Mouse (Mus musculus) left cerebral cortex, adult 2 months (tissue): ENCODE results near the gene Mid1ip1. TPM values are rescaled to one million over a fixed set of nuclear protein-coding genes. Genes with fewer than 3 reads are reported as not detected.
A peak's percentile ranks its signal among the peaks of the same experiment; 100 is the strongest.

ENCODE experiments used
- DNase-seq, 2 experiments: peaks; one replicate each; pipeline ENCODE4 v3.0.0; 2021 to 2022; ENCODE audit warnings: low spot score in 2 of 2, mixed read lengths in 1 of 2; ENCODE audit errors: extremely low spot score in 1 of 2
- H3K27ac ChIP-seq: fragments of 200-600 bp; 2 replicates; pipeline ENCODE4 v1.8.1; 2022
- H3K4me3 ChIP-seq: fragments of 200-600 bp; 2 replicates; pipeline ENCODE4 v1.8.1; 2022
- CTCF ChIP-seq: fragments of 200-600 bp; IDR thresholded peaks from 2 replicates; pipeline ENCODE4 v1.8.1; 2022; ENCODE audit warnings: antibody characterized with exemption, mild to moderate bottlenecking, moderate library complexity
- intact Hi-C: fragments of 180-260 bp; cut with DNase I; formaldehyde crosslinking; loops from one replicate; pipeline ENCODE4 v1.15.1; 2025
- long read RNA-seq, 2 experiments: library from polyadenylated mRNA; stranded (forward); transcript quantifications; one replicate each; pipeline ENCODE4 v2.0.0; 2021; ENCODE audit warnings: borderline mapping rate in 2 of 2
- total RNA-seq, 2 experiments: library from RNA; stranded (reverse); gene quantifications; 2 replicates each; pipeline ENCODE4 v1.2.3; 2021

Mid1ip1 gene
- 100 to 1,000 TPM in 1 of 2 experiments, 10 to 100 TPM in 1; 99.7 to 112 TPM for total RNA-seq
- long read RNA-seq, experiment 1, transcript Mid1ip1-201 (2 exons, 2,019 nt), result major isoform, 115 of 156 reads
- long read RNA-seq, experiment 1, transcript Mid1ip1-202 (2 exons, 2,022 nt), result minor isoform, 27 of 156 reads
- long read RNA-seq, experiment 1, partial matches to known transcripts, result 0 of 156 reads
- long read RNA-seq, experiment 1, other reads (novel, unspliced or antisense), result 14 of 156 reads
- long read RNA-seq, experiment 2, transcript Mid1ip1-201 (2 exons, 2,019 nt), result major isoform, 100 of 142 reads
- long read RNA-seq, experiment 2, transcript Mid1ip1-202 (2 exons, 2,022 nt), result minor isoform, 29 of 142 reads
- long read RNA-seq, experiment 2, partial matches to known transcripts, result 10 of 142 reads
- long read RNA-seq, experiment 2, other reads (novel, unspliced or antisense), result 0 of 142 reads

DNA sequence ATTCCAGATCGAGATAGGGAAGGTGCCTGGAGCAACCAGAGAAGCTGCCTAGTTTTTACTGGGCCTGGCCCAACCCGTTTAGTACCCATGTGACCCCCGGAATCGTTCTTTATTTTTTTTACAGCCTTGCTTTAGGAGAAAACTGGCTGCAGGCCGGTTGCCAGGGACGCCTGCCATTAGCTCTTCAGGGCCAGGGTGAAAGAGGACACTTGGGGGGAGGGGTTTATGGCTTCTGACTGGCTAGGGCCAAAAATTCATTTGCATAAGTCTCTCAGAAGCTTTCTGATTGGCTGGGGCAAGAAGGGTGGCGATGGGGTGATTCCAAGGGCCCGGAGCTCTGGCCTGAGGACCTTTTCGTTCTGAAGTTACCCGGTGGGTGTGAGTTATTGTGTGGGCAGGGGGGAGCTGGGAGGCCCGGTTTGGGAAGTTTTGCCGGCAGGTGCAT lies at the start of gene Mid1ip1:
Gene Mid1ip1 (plus strand): TSS at position 318 of the 445 bp plus-strand sequence.
- intact Hi-C loops, result loop anchor here (10.0 kb wide), 1 partner anchor 1360 kb away; no protein-coding TSS in a partner anchor
- DNase-seq, result peak in 1 of 2 experiments; percentile 55
- no peak within 1 kb of the TSS for H3K4me3 ChIP-seq
- peak within 1 kb of the TSS; percentile 40; the same call in 1 of the 2 replicates for H3K27ac ChIP-seq
- no peak for TF ChIP-seq CTCF

DNA sequence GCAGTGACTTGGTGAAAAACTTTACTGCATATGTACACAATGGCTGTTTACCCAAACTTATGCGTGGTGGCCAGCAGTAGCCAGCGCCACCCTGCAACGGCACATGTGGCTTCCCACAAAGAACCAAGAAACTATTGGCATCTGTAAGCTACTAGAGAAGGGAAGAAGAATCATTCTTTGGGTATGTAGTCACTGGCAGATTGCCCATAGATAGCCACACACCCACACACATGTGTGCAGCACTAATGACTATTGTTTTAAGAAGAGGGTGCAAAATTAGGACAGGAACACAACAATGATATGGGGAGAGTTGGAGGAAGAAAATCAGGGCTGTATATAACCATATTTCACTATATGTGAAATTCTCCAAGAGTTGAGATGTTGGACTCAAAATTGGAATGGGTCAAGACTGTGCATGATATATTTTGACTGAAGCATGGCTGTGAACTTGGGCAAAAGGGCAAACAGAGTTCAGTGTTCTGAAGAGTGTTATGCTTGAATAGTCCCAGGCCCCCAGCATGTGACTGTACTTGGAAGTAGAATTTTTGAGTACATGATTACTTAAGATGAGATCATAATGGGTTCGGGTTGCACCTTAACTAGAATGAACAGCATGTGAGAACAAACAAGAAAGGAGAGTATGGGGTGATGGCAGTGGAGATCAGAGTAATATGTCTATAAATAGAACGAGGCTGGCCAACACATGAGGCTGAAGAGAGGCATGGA lies 20.2 kb upstream of the Mid1ip1 start:
- no peak for DNase-seq
- H3K27ac ChIP-seq, result no peak overlapping the region
- H3K4me3 ChIP-seq, result no peak overlapping the region
- no peak for TF ChIP-seq CTCF
- intact Hi-C loops, result no loop called here

DNA sequence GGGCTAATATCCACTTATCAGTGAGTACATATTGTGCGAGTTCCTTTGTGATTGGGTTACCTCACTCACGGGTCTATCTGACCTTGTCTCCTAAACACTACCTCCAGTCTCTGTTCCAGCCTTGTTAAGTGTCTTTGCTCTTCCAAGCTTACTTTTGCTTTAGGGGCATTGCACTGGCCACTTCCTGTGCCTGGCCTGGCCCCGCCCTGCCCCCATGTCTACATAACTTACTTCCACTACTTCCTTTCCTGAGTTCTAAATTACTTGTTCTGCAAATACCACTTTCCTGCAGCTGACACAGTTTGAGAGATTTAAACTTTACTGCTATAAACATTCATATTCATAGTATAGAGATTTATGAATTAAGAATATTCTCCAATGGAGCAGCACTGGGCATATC lies 8.1 kb upstream of the Mid1ip1 start:
- intact Hi-C loops, result no loop called here
- no peak for DNase-seq
- TF ChIP-seq CTCF, result no peak
- H3K4me3 ChIP-seq, result no peak overlapping the region
- no peak overlapping the region for H3K27ac ChIP-seq

DNA sequence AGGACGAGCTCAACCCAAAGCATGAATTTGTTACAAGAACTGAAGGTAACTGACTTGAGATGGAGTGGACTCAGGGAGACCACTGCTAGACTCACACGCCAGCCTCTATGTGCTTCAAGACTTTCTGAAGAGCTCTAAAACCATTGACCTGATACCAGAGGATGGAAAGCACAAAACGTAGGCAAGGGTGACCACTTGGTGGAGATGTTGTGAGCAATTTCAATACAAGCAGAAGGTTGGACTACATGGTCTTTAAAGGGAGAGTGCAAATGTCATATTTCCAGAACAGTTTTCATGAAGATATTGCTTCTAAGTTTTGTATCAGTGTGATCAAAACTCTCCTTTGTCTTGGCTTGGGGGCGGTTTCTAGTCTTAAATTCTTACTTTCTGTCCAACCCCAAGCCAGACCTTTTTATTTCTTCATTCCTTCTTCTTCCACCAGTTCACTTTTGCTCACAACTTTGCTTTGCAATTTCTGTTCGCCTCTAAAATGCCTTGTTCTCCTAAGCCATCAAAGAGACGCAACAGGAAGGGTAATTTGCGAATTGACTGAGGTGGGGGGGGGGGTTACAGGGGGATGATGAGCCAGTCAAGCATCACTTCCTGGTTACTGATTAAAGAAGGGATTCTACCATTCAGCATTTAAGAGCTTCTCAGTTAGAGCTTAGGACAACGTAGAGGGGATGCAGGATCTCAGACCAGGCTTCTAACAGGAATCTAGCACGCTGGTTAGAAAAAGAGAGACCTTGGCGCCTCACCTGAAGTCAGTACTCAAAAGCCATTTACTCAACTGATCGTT lies 775 bp upstream of the Mid1ip1 start:
- Histone ChIP-seq H3K4me3 (no peak overlapping the region), H3K27ac (0 out of 2 replicates have a peak overlapping the region, but pooled peaks have one; percentile 32)
- no peak for DNase-seq
- intact Hi-C loops, result loop anchor here (10.0 kb wide), 1 partner anchor 1361 kb away; no protein-coding TSS in a partner anchor
- TF ChIP-seq CTCF, result peak; percentile 21

DNA sequence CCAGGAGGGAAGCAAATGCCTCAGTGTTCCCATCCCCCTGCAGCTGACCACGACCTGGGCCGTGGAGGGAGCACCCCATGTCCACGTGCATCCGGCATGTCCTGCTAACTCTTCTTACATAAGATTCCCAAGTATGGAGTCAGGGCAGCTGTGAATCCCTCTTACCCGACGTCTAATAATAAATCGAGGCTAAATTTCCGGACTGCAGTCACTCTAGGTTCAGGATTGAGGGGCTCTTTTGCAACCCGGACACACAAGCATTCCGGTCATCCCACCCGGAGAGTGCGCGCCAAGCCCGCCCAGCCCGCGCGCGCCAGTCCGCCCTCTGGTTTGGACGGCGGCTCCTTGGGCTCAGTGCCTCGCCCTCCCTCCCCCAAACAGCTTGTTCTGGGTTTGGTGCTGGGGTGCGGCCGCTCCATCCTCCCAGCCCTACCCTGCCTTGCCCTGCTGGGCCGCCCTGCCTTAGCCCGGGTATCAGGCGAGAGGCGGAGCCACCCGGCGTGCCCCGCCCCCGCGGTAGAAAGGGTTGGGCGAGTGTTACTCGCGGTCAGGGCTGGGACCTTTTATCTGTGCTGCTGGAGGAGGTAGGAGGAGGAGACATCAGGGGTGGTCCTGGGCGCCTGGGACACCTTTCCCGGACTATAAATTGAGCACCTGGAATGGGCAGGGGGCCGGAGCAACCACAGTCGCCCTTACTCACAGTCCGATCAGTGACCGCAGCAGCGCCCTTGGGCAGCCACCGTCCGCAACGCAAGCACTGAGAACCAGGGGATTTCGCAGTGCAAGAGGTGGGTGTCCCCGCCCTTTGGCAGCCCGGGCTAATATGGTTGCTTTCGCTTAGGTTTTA lies 2.3 kb downstream of the Mid1ip1 start:
- H3K27ac ChIP-seq, result peak overlapping the region; percentile 88
- TF ChIP-seq CTCF, result no peak
- intact Hi-C loops, result loop anchor here (2.0 to 10.0 kb wide), 2 partner anchors 372 to 1358 kb away; no protein-coding TSS in a partner anchor
- DNase-seq, result peak; percentile 73 to 83
- peak overlapping the region; percentile 62 for H3K4me3 ChIP-seq

DNA sequence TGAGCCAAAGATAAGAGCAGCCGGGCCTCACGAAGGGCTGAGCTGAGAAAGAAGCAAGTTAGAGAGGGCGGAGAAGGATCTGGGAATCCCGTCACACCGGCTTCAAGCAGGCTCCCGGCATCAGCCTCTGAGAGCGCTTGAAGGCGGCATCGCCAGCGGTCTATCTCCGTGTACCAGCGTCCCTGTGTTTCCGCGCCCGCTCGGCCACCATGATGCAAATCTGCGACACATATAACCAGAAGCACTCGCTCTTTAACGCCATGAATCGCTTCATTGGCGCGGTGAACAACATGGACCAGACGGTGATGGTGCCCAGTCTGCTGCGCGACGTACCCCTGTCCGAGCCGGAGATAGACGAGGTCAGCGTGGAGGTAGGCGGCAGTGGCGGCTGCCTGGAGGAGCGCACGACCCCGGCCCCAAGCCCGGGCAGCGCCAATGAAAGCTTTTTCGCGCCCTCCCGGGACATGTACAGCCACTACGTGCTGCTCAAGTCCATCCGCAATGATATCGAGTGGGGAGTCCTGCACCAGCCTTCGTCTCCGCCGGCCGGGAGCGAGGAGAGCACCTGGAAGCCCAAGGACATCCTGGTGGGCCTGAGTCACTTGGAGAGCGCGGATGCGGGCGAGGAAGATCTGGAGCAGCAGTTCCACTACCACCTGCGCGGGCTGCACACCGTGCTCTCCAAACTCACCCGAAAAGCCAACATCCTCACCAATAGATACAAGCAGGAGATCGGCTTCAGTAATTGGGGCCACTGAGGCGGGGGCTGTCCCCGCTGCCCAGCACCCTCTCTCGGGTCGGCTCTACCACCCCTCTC lies 3.4 kb downstream of the Mid1ip1 start:
- intact Hi-C loops, result loop anchor here (2.0 to 10.0 kb wide), 2 partner anchors 275 to 1357 kb away; no protein-coding TSS in a partner anchor
- DNase-seq, result peak; percentile 31 to 34
- H3K27ac ChIP-seq, result peak overlapping the region; percentile 88
- TF ChIP-seq CTCF, result no peak
- H3K4me3 ChIP-seq, result peak overlapping the region; percentile 62

DNA sequence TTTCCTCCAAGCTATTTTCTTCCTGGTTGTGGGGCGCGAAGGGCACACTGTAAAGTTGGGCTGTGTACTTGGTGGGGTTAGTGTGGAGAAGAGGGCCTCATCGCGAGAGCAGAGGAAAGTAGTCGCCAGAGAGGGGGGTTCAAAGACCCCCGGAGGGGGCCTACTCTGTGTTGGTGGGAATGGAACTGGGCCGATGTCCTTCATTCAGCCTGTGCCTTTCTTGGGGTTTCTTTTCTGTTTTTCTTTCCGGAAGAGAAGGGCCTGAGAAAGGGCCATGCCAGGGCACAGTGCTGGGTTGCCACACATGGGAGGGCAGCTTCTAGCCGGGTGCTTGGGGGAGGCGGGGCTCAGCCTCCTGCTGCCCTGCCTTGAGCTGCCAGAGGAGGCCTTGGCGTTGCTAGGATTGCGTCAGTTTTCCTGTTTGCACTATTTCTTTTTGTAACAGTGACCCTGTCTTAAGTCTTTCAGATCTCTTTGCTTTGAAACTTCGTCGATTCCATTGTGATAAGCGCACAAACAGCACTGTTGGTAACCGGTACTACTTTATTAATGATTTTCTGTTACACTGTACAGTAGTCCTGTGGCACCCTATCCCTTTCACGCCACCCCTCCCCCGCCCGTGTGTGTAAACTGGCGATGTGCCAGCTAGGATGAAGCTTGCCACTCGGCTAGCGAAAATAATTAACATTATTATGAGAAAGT lies 4.2 kb downstream of the Mid1ip1 start:
- Histone ChIP-seq H3K27ac (peak overlapping the region; percentile 88), H3K4me3 (peak overlapping the region; percentile 62)
- intact Hi-C loops, result loop anchor here (2.0 to 10.0 kb wide), 2 partner anchors 274 to 1356 kb away; no protein-coding TSS in a partner anchor
- peak; percentile 30 for TF ChIP-seq CTCF
- DNase-seq, result peak; percentile 41

DNA sequence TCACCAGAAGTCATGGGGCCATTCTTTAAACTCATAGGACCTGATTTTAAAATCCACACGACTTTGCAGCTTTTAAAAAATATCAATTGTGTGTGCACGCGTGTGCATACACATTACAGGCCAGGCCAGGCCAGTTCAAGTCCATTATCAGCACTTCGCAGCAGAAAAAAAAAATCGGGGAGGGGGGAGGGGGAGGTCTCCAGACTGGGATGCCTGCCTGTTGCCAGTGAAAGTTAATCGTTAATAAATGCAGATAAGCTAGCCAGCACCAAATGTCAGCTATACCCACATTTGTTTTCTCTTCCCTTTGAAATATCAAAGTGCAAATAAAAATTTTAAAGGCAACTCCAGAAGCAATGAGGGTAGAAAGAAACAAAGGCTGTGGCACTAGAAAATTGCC lies 5.6 kb downstream of the Mid1ip1 start:
- H3K27ac ChIP-seq, result no peak overlapping the region
- DNase-seq, result no peak
- intact Hi-C loops, result no loop called here
- H3K4me3 ChIP-seq, result no peak overlapping the region
- no peak for TF ChIP-seq CTCF

DNA sequence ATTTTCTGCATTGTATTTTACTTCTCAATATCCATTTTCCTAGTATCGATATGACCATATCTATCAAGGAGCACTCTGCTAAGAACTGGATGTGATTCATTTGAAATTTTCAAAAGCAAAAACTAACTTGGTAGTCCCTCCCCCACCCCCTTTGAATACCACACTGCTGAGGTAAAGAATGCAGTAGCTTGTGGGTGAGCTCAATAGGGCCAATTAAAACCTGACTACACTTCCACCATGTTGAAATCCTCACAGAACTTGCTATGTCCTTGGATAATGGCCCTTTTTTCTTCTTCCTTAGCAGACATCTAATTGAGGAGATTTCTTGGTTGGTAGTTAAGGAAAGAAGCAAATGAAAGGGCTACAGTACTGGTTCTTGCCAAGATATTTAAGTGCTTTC lies 9.8 kb downstream of the Mid1ip1 start:
- Histone ChIP-seq H3K4me3 (no peak overlapping the region), H3K27ac (no peak overlapping the region)
- no peak for DNase-seq
- intact Hi-C loops, result no loop called here
- TF ChIP-seq CTCF, result no peak
